Mouse (Mus musculus) erythroblast, embryonic 14.5 days (primary cell): ENCODE data around the gene Pde4d. TPM values are rescaled to one million over a fixed set of nuclear protein-coding genes. Genes with fewer than 3 reads are reported as not detected.

Experiments
- H3K27me3 ChIP-seq: 2 replicates; pipeline ENCODE4 v1.6.1; 2012; ENCODE audit warnings: inconsistent platforms; ENCODE audit not compliant: control insufficient read depth
- H3K36me3 ChIP-seq: 2 replicates; pipeline ENCODE4 v1.6.1; 2012; ENCODE audit warnings: mild to moderate bottlenecking, inconsistent platforms; ENCODE audit not compliant: control insufficient read depth
- H3K4me1 ChIP-seq: 2 replicates; pipeline ENCODE4 v1.6.1; 2012; ENCODE audit warnings: inconsistent platforms; ENCODE audit not compliant: control insufficient read depth
- H3K4me3 ChIP-seq: replicated peaks from 2 replicates; pipeline ENCODE3; 2012; ENCODE audit warnings: moderate library complexity, mild to moderate bottlenecking, inconsistent platforms
- H3K9me3 ChIP-seq: 2 replicates; pipeline ENCODE4 v1.6.1; 2012; ENCODE audit warnings: low read length, inconsistent platforms, mixed read lengths; ENCODE audit not compliant: control insufficient read depth
- GATA1 ChIP-seq: IDR thresholded peaks from 2 replicates; pipeline ENCODE4 v1.6.1; 2012; ENCODE audit warnings: low read length, inconsistent platforms, mixed read lengths
- TAL1 ChIP-seq: IDR thresholded peaks from 3 replicates; pipeline ENCODE4 v1.6.1; 2012; ENCODE audit warnings: low read length, inconsistent platforms, mixed read lengths
- polyA plus RNA-seq: library from polyadenylated mRNA; stranded (reverse); fragments of >175 nt; gene quantifications from 2 replicates; pipeline ENCODE4 v1.2.3, GENCODE M21; 2012

Pde4d gene
- polyA plus RNA-seq, 1 experiment, result 0.23 TPM

GRCm38 (mm10) chr13:109348316-109348715, 898.6 kb downstream of the Pde4d start:
- H3K4me1 ChIP-seq, result no peaks in the 10 kb centered on the region
- H3K36me3 ChIP-seq, result no peaks in the 10 kb centered on the region

GRCm38 (mm10) chr13:109350100-109350499, 900.4 kb downstream of the Pde4d start:
- no peak overlapping the region for H3K4me3 ChIP-seq
- no peak for TF ChIP-seq TAL1
- no peaks in the 10 kb centered on the region for H3K9me3 ChIP-seq
- no peaks in the 10 kb centered on the region for H3K4me1 ChIP-seq
- no peaks in the 10 kb centered on the region for H3K36me3 ChIP-seq
- H3K27me3 ChIP-seq, result no peaks in the 10 kb centered on the region

More at GRCm38 (mm10) chr13:109348316-109348715, 898.6 kb downstream of the Pde4d start:
- TF ChIP-seq TAL1 (no peak), GATA1 (no peak)
- Histone ChIP-seq H3K9me3 (no peaks in the 10 kb centered on the region), H3K27me3 (no peaks in the 10 kb centered on the region), H3K4me3 (no peak overlapping the region)

DNA sequence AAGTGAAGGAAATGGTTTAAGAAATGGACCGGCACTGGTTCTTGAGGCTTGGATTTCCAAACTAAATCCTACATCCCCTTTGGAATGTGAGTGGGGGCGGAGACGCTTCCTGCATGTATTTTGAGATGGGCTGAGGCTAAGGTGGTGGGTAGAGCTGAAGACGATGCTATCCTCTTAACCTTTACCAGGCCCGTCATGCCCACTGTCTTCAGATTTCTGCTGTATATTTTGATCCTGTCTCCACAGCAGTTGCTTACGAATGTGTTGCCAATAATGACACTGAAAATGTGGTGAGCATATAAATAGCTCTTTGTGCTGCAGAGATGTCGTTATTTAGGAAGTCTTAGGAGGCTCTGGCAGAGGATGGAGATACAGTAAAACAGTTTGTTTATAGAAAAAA, 904.3 kb downstream of the Pde4d start:
- no peaks in the 10 kb centered on the region for H3K4me1 ChIP-seq
- no peak for TF ChIP-seq TAL1
- no peak for TF ChIP-seq GATA1
- H3K27me3 ChIP-seq, result no peaks in the 10 kb centered on the region
- no peaks in the 10 kb centered on the region for H3K36me3 ChIP-seq
- H3K9me3 ChIP-seq, result no peaks in the 10 kb centered on the region
- H3K4me3 ChIP-seq, result no peak overlapping the region

DNA sequence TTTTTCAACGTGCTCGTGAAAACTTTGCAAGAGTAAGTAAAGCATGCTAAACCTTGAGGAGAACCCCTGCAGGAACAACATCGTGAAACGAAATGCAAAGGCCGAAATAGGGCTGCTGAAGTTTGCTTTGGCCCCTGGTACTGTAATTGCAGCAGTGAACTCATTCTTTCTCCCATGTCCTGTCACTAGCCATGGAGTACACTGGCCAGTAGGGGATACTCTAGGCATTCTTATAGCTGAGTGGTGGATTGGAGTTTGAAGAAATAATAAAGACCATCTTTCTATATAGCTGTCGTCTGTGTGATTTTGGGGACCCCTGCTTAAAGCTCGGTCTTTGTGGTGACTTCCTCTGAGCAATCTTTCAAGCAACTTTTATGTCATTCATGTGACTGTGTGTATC, 906.5 kb downstream of the Pde4d start:
- no peaks in the 10 kb centered on the region for H3K27me3 ChIP-seq
- no peak overlapping the region for H3K4me3 ChIP-seq
- TF ChIP-seq GATA1, result no peak
- TF ChIP-seq TAL1, result no peak
- no peaks in the 10 kb centered on the region for H3K4me1 ChIP-seq
- no peaks in the 10 kb centered on the region for H3K9me3 ChIP-seq
- H3K36me3 ChIP-seq, result no peaks in the 10 kb centered on the region

- no peaks in the 10 kb centered on the region for H3K36me3 ChIP-seq
Measured at GRCm38 (mm10) chr13:109359994-109360393, 910.2 kb downstream of the Pde4d start.

GRCm38 (mm10) chr13:109362340-109362739, 912.6 kb downstream of the Pde4d start:
- Histone ChIP-seq H3K4me1 (no peaks in the 10 kb centered on the region), H3K9me3 (no peaks in the 10 kb centered on the region), H3K36me3 (no peaks in the 10 kb centered on the region), H3K27me3 (no peaks in the 10 kb centered on the region), H3K4me3 (no peak overlapping the region)
- TF ChIP-seq GATA1 (no peak), TAL1 (no peak)

More at GRCm38 (mm10) chr13:109359994-109360393, 910.2 kb downstream of the Pde4d start:
- Histone ChIP-seq H3K4me1 (no peaks in the 10 kb centered on the region), H3K9me3 (no peaks in the 10 kb centered on the region), H3K4me3 (no peak overlapping the region), H3K27me3 (no peaks in the 10 kb centered on the region)
- no peak for TF ChIP-seq TAL1
- TF ChIP-seq GATA1, result no peak

- Histone ChIP-seq H3K9me3 (no peaks in the 10 kb centered on the region), H3K27me3 (no peaks in the 10 kb centered on the region), H3K4me1 (no peaks in the 10 kb centered on the region), H3K4me3 (no peak overlapping the region), H3K36me3 (no peaks in the 10 kb centered on the region)
- TF ChIP-seq TAL1, result no peak
- no peak for TF ChIP-seq GATA1
Measured at GRCm38 (mm10) chr13:109374465-109374864, 924.7 kb downstream of the Pde4d start.

DNA sequence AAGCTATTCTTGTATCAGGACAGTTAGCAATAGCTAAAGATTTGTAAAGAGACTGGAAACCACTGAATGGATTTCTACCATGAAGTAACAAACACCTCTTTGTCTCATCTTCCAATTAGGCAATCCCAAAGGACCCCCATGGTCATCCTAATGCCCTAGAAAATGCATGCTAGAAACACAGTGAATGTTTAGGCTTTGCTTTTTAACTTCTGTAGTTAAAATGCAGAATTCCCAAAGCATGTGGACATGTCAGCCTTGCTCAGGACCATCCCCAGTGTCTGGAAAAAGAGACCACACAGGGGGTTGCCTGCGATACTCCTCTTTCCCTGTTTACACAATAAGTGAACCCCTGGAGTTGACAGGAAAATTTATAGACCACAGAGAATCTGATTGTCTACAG, 926.9 kb downstream of the Pde4d start:
- no peak for TF ChIP-seq TAL1
- no peak for TF ChIP-seq GATA1
- no peaks in the 10 kb centered on the region for H3K4me1 ChIP-seq
- H3K36me3 ChIP-seq, result no peaks in the 10 kb centered on the region

DNA sequence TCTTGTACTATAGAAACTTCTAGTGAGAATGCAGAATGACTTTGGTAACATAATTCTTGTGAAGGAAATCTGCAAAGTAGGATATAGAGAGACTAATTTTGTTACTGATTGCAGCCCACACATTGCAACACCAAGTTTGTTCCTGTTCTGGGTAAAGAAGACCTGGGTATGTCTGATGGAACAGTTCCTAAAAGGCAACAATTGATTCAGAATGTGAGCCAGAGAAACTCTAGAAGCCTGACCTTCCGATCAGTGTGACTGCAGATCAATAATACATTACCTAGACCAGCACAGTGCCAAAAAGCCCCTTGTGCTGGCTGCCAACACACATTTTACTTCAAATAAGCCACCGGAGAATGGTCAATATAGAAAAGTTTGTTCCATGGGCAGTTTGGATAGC, 930.4 kb downstream of the Pde4d start:
- Histone ChIP-seq H3K27me3 (no peaks in the 10 kb centered on the region), H3K36me3 (no peaks in the 10 kb centered on the region), H3K4me1 (no peaks in the 10 kb centered on the region), H3K4me3 (no peak overlapping the region), H3K9me3 (no peaks in the 10 kb centered on the region)
- TF ChIP-seq GATA1 (no peak), TAL1 (no peak)

More for the DNA sequence above, 926.9 kb downstream of the Pde4d start:
- H3K4me3 ChIP-seq, result no peak overlapping the region
- no peaks in the 10 kb centered on the region for H3K9me3 ChIP-seq
- H3K27me3 ChIP-seq, result no peaks in the 10 kb centered on the region

DNA sequence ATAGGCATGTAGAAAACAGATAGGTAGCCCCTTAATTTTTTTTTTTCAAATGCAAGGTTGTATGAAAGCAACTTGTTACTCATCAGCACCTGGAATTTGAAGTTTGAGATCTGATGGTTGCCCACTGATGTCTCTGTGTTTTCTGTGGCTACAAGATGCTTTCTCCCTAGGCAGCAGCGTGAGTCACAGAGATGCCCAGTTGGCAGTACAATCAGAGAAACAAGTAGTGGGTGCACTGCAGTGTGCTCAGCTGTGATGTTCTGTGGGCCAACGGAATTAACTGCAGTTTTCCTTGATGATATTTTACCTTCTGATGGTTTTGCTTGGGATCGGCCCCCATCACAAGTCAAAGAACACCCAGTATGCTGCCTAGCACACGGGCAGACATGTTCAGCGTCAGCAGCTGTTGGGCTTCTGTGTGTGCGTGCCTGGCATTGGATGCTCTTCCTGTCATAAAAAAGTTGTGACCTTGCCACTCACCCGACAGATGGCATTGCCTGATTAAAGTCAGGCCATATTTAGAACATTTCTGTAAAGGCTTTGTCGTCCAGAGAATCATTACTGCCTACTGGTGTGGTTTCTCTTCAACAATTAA, 939.0 kb downstream of the Pde4d start:
- Histone ChIP-seq H3K36me3 (no peaks in the 10 kb centered on the region), H3K27me3 (no peaks in the 10 kb centered on the region), H3K9me3 (no peaks in the 10 kb centered on the region), H3K4me1 (no peaks in the 10 kb centered on the region), H3K4me3 (no peak overlapping the region)
- no peak for TF ChIP-seq GATA1
- no peak for TF ChIP-seq TAL1
